Mouse (Mus musculus) heart, postnatal 0 days (tissue): ENCODE data around the gene Shc1.

ENCODE experiments used
- CTCF ChIP-seq: IDR thresholded peaks from 2 replicates; pipeline ENCODE4 v1.5.1; 2016; ENCODE audit warnings: antibody characterized with exemption, control low read depth, low read depth
- EP300 ChIP-seq: IDR thresholded peaks from 2 replicates; pipeline ENCODE4 v1.6.1; 2016; ENCODE audit warnings: antibody characterized with exemption, low read depth

DNA sequence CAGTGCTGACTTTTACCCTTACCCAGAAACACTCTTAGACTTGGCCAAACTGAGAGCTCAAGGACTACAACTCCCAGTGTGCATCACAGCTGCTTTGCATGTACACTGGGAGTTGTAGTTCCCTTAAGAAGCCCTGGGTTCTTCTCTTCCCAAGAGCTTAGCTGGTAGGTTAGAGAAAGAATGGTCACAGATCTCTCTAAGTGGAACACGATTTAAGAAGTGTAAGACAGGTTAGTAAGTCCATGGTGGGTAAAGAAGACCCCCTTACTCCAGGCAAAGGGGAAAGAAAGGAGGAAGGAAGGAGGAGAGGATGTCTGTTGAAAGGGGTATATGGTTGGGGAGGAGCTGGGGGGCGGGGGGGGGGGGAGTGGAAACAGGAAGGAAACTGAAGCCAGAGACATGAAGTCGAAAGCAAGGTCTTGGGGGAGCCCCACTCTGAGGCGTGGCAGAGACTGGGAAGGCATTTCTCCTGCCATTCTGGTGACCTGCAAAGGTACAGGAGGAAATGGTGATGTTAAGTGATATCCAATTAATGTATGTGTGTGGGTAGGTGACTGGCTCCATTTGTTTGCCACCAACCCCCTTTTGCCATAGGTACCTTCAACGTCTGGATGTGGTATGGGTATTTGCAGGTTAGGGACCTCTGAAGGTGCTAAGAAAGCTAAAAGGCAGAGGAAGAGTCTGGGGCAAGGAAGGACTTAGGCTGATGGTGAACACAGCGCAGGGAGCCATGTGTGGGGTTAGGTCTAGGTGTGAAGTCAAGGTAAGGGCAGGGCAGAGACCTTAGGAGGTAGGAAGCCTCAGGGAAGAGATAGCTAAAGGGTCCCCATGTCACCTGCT, 29.1 kb upstream of the Shc1 start:
- TF ChIP-seq CTCF (no peak), EP300 (no peak)
